Comparison of ENCODE assay signal across 8 mouse cellular contexts in genomic region chr9:21204528-21205272, GRCm38 (mm10). TPM values are rescaled to one million over a fixed set of nuclear protein-coding genes. Genes with fewer than 3 reads are reported as not detected.
DNase-seq lines count a peak whose midpoint lies in the region; ATAC-seq and TF ChIP-seq lines count a peak whose summit lies in the region.

No protein-coding gene starts in this region.

- peak; percentile 60 for ATAC-seq in forebrain, embryonic 14.5 days
- peak; percentile 80 for ATAC-seq in midbrain, embryonic 11.5 days (ENCODE audit: low FRiP score)

- peak overlapping the region; percentile 85 for H3K27ac ChIP-seq in spleen, adult 2 months (ENCODE audit: insufficient read depth, low read length)
- no peak overlapping the region for H3K27ac ChIP-seq in forebrain, embryonic 14.5 days (ENCODE audit: low read depth, low read length)
- no peak overlapping the region for H3K27ac ChIP-seq in midbrain, embryonic 11.5 days (ENCODE audit: low read depth, low read length)
- H3K27ac ChIP-seq in testis, adult 2 months (ENCODE audit: control insufficient read depth, insufficient read depth, low read depth, low read length): no peak overlapping the region

- no peak for TF ChIP-seq CTCF in spleen, adult 2 months (IDR thresholded peaks at IDR 0.05; ENCODE audit: extremely low read depth, insufficient read depth, insufficient read length, insufficient replicate concordance)
- no peak for TF ChIP-seq CTCF in testis, adult 2 months (IDR thresholded peaks at IDR 0.05; ENCODE audit: control insufficient read depth, insufficient read depth, insufficient replicate concordance, low read depth, low read length)

- H3K36me3 ChIP-seq in spleen, adult 2 months (ENCODE audit: control insufficient read depth, insufficient read depth, low read length): no peaks in the 10 kb centered on the region
- H3K36me3 ChIP-seq in forebrain, embryonic 14.5 days (ENCODE audit: control insufficient read depth, insufficient read depth, low read length): peaks cover 29% of the 10 kb centered on the region
- H3K36me3 ChIP-seq in midbrain, embryonic 11.5 days (ENCODE audit: control insufficient read depth, insufficient read depth, low read length): no peaks in the 10 kb centered on the region
- H3K36me3 ChIP-seq in testis, adult 2 months (ENCODE audit: control insufficient read depth, insufficient read depth, low read length): no peaks in the 10 kb centered on the region

- H3K4me2 ChIP-seq in forebrain, embryonic 14.5 days (ENCODE audit: low read length): peak overlapping the region; percentile 41
- H3K4me2 ChIP-seq in midbrain, embryonic 11.5 days: peak overlapping the region; percentile 59

- H3K4me3 ChIP-seq in spleen, adult 2 months (ENCODE audit: extremely low read depth, insufficient read depth, insufficient read length): peak overlapping the region; percentile 18; the same call in 1 of the 2 replicates
- H3K4me3 ChIP-seq in forebrain, embryonic 14.5 days (ENCODE audit: low read depth, low read length): peak overlapping the region; percentile 21
- peak overlapping the region; percentile 38 for H3K4me3 ChIP-seq in midbrain, embryonic 11.5 days (ENCODE audit: low read depth, low read length)
- peak overlapping the region; percentile 88 for H3K4me3 ChIP-seq in testis, adult 2 months (ENCODE audit: control insufficient read depth, low read depth, low read length)

- 68% methylated on average over 23 of the region's 23 CpGs for WGBS in spleen, adult 2 months
- WGBS in forebrain, embryonic 14.5 days: 3% methylated on average over 23 of the region's 23 CpGs
- WGBS in midbrain, embryonic 11.5 days: 5% methylated on average over 23 of the region's 23 CpGs

- peaks cover 12% of the 10 kb centered on the region; the same call in 1 of the 2 replicates for H3K4me1 ChIP-seq in spleen, adult 2 months (ENCODE audit: control insufficient read depth, insufficient read depth, insufficient read length)
- H3K4me1 ChIP-seq in forebrain, embryonic 14.5 days (ENCODE audit: control insufficient read depth, insufficient read depth, low read length): no peaks in the 10 kb centered on the region
- H3K4me1 ChIP-seq in midbrain, embryonic 11.5 days (ENCODE audit: control insufficient read depth, insufficient read depth, low read length): peaks cover 2% of the 10 kb centered on the region
- peaks cover 16% of the 10 kb centered on the region for H3K4me1 ChIP-seq in testis, adult 2 months (ENCODE audit: control insufficient read depth, insufficient read depth, low read length)

- TF ChIP-seq POLR2A in spleen, adult 2 months (IDR thresholded peaks at IDR 0.05; ENCODE audit: low read depth, low read length): no peak
- TF ChIP-seq POLR2A in testis, adult 2 months (IDR thresholded peaks at IDR 0.05; ENCODE audit: control insufficient read depth, low read depth, low read length): no peak

- H3K9ac ChIP-seq in forebrain, embryonic 14.5 days (ENCODE audit: low read length): no peak overlapping the region
- peak overlapping the region; percentile 49 for H3K9ac ChIP-seq in midbrain, embryonic 11.5 days (ENCODE audit: low read length)

- no peaks in the 10 kb centered on the region for H3K27me3 ChIP-seq in spleen, adult 2 months (ENCODE audit: control insufficient read depth, insufficient read depth, low read length)
- H3K27me3 ChIP-seq in forebrain, embryonic 14.5 days (replicated peaks; ENCODE audit: control insufficient read depth, insufficient read depth, low read length): no peaks in the 10 kb centered on the region
- no peaks in the 10 kb centered on the region for H3K27me3 ChIP-seq in midbrain, embryonic 11.5 days (ENCODE audit: control insufficient read depth, insufficient read depth, low read length)
- no peaks in the 10 kb centered on the region for H3K27me3 ChIP-seq in testis, adult 2 months (ENCODE audit: control insufficient read depth, insufficient read depth, low read length)

- peak in 1 of 2 experiments; percentile 46 for DNase-seq in spleen, adult 2 months (ENCODE audit: low read depth in 1 of 2, low spot score in 2 of 2)
- no peak for DNase-seq in spleen, postnatal 14 days (ENCODE audit: low spot score in 2 of 2)
- DNase-seq in forebrain, embryonic 14.5 days (ENCODE audit: low spot score): peak; percentile 37
- DNase-seq in kidney, postnatal 25 days: peak; percentile 73 to 81
- peak; percentile 93 for DNase-seq in midbrain, embryonic 11.5 days (ENCODE audit: low spot score, missing footprints)
- DNase-seq in cerebellum, adult 9-11 months: no peak
- no peak for DNase-seq in adipocyte (ENCODE audit: low spot score)

- H3K9me3 ChIP-seq in forebrain, embryonic 14.5 days (replicated peaks; ENCODE audit: control insufficient read depth, low read length): no peaks in the 10 kb centered on the region
- no peaks in the 10 kb centered on the region for H3K9me3 ChIP-seq in midbrain, embryonic 11.5 days (ENCODE audit: control insufficient read depth, low read length)

RNA-seq across cellular contexts. Expression of gene Keap1, which starts 34.5 kb away (rescaled TPM):
- polyA plus RNA-seq in spleen, adult 2 months (2012; rRNA removed): 55.4 and 78.4 TPM in 2 replicates
- polyA plus RNA-seq in forebrain, embryonic 14.5 days (2014; fragmentation: Nextera tagmentation; extraction: Ambion mirVana): 34.7 and 39.1 TPM in 2 replicates
- polyA plus RNA-seq in midbrain, embryonic 11.5 days (2014; fragmentation: Nextera tagmentation; extraction: Ambion mirVana): 20.0 and 26.3 TPM in 2 replicates
- polyA plus RNA-seq in testis, adult 2 months (2012; rRNA removed): 46.9 and 52.8 TPM in 2 replicates

RNA-seq across cellular contexts. Expression of gene Pde4a, which starts 39.2 kb away (rescaled TPM):
- polyA plus RNA-seq in spleen, adult 2 months (2012; rRNA removed): 12.4 and 13.1 TPM in 2 replicates
- 17.3 and 22.4 TPM in 2 replicates for polyA plus RNA-seq in forebrain, embryonic 14.5 days (2014; fragmentation: Nextera tagmentation; extraction: Ambion mirVana)
- 5.0 and 6.5 TPM in 2 replicates for polyA plus RNA-seq in midbrain, embryonic 11.5 days (2014; fragmentation: Nextera tagmentation; extraction: Ambion mirVana)
- 80.2 and 82.0 TPM in 2 replicates for polyA plus RNA-seq in testis, adult 2 months (2012; rRNA removed)

RNA-seq across cellular contexts. Expression of gene S1pr5, which starts 43.5 kb away (rescaled TPM):
- polyA plus RNA-seq in spleen, adult 2 months (2012; rRNA removed): 12.2 and 21.3 TPM in 2 replicates
- 0.94 and 1.4 TPM in 2 replicates for polyA plus RNA-seq in forebrain, embryonic 14.5 days (2014; fragmentation: Nextera tagmentation; extraction: Ambion mirVana)
- polyA plus RNA-seq in midbrain, embryonic 11.5 days (2014; fragmentation: Nextera tagmentation; extraction: Ambion mirVana): 0.19 and 0.21 TPM in 2 replicates
- polyA plus RNA-seq in testis, adult 2 months (2012; rRNA removed): not detected in 2 replicates

RNA-seq across cellular contexts. Expression of gene Cdc37, which starts 54.9 kb away (rescaled TPM):
- polyA plus RNA-seq in spleen, adult 2 months (2012; rRNA removed): 39.5 and 44.7 TPM in 2 replicates
- 222 and 247 TPM in 2 replicates for polyA plus RNA-seq in forebrain, embryonic 14.5 days (2014; fragmentation: Nextera tagmentation; extraction: Ambion mirVana)
- 297 and 318 TPM in 2 replicates for polyA plus RNA-seq in midbrain, embryonic 11.5 days (2014; fragmentation: Nextera tagmentation; extraction: Ambion mirVana)
- polyA plus RNA-seq in testis, adult 2 months (2012; rRNA removed): 38.1 and 40.6 TPM in 2 replicates

Comparison
In these comparisons a context has a peak if more than half of its experiments do, and no peak if none do; other contexts are left out.
1. DNase-seq: peak in forebrain, embryonic 14.5 days (single experiment), kidney, postnatal 25 days (2 of 2) and midbrain, embryonic 11.5 days (single experiment); none in spleen, postnatal 14 days (0 of 2), cerebellum, adult 9-11 months (single experiment) and adipocyte (single experiment).
2. H3K4me3 ChIP-seq: peak in every context shown above with its lines; median percentile 88 in testis, adult 2 months; 38 in midbrain, embryonic 11.5 days; 21 in forebrain, embryonic 14.5 days; 18 in spleen, adult 2 months.